Mouse (Mus musculus): Measurements from ENCODE around the gene Gm21820.
"Not testable (repeated sequence)": the region's sequence is repeated elsewhere in the genome, so short reads cannot be mapped to it uniquely, and the experiment has no call there.

The Gm21820 gene

GRCm38 (mm10) chrY:5249341-5249740 is at the start of gene Gm21820:
Gene Gm21820, minus strand, starts transcription at chrY:5249441.
- DNase-seq (ENCODE audit: low spot score) = not testable (repeated sequence)
